Mouse (Mus musculus): ENCODE data around the gene Fhod1. TPM values are rescaled to one million over a fixed set of nuclear protein-coding genes. Genes with fewer than 3 reads are reported as not detected.

Gene Fhod1
- polyA plus RNA-seq, 1 experiment from 2014 or later: 2.3 TPM

DNA sequence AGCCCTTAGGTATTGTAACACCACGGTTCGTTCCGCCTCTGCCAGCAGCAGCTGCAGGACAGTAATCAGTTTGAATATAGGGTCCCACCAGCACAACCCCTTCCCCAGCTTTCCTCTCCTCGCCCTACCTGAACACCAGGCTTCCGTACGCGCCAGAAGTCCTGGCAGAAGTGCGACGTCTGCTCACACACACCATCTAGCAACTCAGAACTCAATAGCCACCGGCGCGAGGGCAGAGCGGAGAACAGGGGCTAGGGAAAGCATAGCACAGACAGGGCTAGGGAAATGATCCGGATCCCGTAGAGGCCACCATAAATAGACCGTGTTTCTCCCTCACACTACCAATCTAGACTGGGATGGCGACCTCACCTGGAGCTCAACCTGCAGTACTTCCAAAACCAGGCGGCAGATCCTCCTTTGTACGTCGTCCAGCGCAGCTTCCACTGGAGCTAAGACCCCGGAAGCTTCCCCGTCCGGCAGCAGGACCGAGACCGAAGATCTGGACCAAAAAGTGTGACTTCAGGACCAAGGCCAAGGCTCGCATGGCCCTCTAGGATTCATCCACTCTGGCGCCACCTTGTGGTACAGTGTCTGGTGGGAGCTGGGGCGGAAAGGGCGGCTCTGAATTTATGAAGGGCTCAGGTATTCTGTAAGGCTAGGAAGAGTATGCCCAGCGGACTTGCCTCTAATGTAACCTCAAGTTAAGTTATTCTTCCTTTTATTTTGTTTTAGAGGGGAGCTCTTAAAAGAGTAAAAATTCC, 57.0 kb downstream of the Fhod1 start:
- no peak for ATAC-seq (ENCODE audit: insufficient number of reproducible peaks, insufficient read depth, low FRiP score, low TSS enrichment)
- Histone ChIP-seq H3K27me3 (peaks cover 19% of the 10 kb centered on the region), H3K36me3 (no peaks in the 10 kb centered on the region), H3K9me3 (no peaks in the 10 kb centered on the region), H3K27ac (no peak overlapping the region), H3K4me2 (replicated peaks) (peak overlapping the region; percentile 84), H3K4me1 (peaks cover 24% of the 10 kb centered on the region), H3K4me3 (peak overlapping the region; percentile 44), H3K9ac (no peak overlapping the region)
- WGBS: 5% methylated on average over 31 of the region's 31 CpGs

DNA sequence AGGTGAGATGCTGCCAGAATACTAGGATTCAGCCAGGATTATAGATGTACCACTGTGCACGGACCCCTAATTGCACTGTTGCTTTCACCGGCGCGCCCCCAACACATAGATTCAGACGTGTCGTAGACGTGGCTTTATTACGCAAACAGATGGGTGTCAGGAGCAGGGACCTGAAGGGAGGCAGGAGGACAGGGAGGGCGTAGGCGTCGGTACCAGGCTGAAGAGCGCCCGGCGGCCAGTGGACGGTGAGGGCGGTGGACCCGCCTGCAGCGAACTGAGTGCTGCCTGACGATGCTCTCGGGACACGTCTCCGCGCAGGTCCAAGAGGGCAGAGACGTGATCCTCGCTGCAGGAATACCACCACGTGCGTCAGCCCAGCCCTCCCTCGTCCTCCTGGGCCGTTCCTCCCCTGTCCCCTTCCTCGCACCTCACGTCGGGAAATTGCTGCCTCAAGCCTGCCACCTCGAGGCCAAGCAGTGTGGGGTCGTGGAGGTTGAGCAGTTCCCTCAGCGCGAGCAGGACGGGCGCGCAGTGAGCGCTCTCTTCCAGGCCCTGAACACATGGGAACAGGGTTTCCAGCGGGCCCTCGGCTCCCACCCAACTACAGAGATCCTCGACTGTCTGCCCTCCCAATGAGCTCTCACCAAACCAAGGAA, 57.8 kb downstream of the Fhod1 start, which contains the start of gene 4931428F04Rik:
4931428F04Rik (minus strand) TSS at position 60 of the 656 bp plus-strand sequence.
- Histone ChIP-seq H3K9ac (peak within 1 kb of the TSS; percentile 48), H3K4me3 (peak within 1 kb of the TSS; percentile 44), H3K4me1 (peaks cover 24% of the 10 kb centered on the region), H3K27ac (peak within 1 kb of the TSS; percentile 52; the same call in 1 of the 2 replicates), H3K27me3 (peaks cover 19% of the 10 kb centered on the region), H3K36me3 (0 out of 2 replicates have a peak, but pooled peaks cover 5% of the 10 kb centered on the region), H3K9me3 (no peaks in the 10 kb centered on the region), H3K4me2 (replicated peaks) (peak within 1 kb of the TSS; percentile 84)
- WGBS: 2% methylated on average over 43 of the region's 43 CpGs
- ATAC-seq (ENCODE audit: insufficient number of reproducible peaks, insufficient read depth, low FRiP score, low TSS enrichment): peak; percentile 10; the same call in 1 of the 2 replicates

DNA sequence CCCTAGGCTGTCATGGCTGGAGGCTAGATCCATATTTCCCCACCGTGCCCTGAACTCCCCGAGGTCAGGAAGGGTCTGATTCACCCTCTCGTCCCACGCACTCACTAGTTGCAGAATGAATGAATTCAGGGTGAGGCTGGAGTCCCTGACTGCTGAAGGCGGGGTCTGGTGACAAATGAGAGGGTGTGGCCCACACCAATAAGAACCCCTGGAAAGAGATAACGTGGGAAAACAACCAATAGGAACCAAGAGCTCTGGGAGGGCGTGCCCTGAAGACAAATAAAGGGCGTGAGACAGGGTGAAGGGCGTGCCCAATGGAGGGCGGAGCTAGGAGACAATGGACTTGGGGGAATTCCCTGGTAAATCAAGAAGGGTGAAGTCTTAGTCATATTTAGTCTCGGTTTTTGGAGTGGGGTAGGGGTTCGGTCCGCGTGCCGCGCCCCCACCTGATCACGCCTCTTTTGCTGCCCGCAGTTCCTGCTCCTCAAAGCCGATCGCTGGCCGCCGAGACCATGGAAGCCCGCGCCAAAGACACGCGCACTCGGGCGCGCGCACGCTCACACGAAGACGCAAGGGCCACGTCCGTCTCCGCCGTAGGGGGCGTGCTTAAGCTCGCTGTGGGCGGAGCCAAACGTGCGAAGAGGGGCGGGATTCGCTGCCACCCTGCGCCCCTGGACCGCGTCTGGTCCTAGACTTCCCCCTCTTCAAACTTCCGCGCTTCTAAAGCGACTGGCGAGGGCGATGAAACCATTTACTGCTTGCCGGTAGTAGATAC, 58.6 kb downstream of the Fhod1 start:
- H3K4me1 ChIP-seq: peaks cover 24% of the 10 kb centered on the region
- WGBS: under 1% methylated on average over 53 of the region's 53 CpGs

DNA sequence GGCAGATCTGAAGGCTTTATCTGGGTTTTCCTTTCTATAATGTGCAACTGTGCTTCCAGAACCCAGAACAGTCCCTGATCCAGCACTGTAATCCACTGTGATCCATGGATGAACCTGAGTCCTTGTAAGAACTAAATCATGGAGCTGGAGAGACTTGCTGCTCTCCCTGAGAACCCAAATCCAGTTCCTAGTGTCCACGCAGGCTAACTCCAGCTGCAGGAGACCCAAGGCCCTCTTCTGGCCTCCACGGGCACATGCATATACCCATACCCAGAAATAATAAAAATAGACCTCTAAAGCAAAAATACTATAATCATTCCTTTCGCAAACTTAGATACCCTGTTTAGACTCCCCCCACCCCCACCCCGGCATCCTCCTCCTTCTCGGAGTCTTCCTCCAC, 59.5 kb downstream of the Fhod1 start:
- Histone ChIP-seq H3K4me1 (peaks cover 24% of the 10 kb centered on the region), H3K27me3 (peaks cover 12% of the 10 kb centered on the region), H3K9ac (no peak overlapping the region), H3K4me3 (peak overlapping the region; percentile 44), H3K36me3 (peaks cover 12% of the 10 kb centered on the region; the same call in 1 of the 2 replicates), H3K27ac (no peak overlapping the region), H3K4me2 (replicated peaks) (peak overlapping the region; percentile 84), H3K9me3 (no peaks in the 10 kb centered on the region)
- 81% methylated on average over 5 of the region's 5 CpGs for WGBS
- ATAC-seq (ENCODE audit: insufficient number of reproducible peaks, insufficient read depth, low FRiP score, low TSS enrichment): no peak

More for the DNA sequence above, 58.6 kb downstream of the Fhod1 start:
- Histone ChIP-seq H3K4me2 (replicated peaks) (peak overlapping the region; percentile 84), H3K27ac (peak overlapping the region; percentile 52; the same call in 1 of the 2 replicates), H3K27me3 (peaks cover 19% of the 10 kb centered on the region), H3K36me3 (peaks cover 9% of the 10 kb centered on the region; the same call in 1 of the 2 replicates), H3K9me3 (no peaks in the 10 kb centered on the region), H3K9ac (peak overlapping the region; percentile 48), H3K4me3 (peak overlapping the region; percentile 44)
- ATAC-seq (ENCODE audit: insufficient number of reproducible peaks, insufficient read depth, low FRiP score, low TSS enrichment): peak; percentile 87

DNA sequence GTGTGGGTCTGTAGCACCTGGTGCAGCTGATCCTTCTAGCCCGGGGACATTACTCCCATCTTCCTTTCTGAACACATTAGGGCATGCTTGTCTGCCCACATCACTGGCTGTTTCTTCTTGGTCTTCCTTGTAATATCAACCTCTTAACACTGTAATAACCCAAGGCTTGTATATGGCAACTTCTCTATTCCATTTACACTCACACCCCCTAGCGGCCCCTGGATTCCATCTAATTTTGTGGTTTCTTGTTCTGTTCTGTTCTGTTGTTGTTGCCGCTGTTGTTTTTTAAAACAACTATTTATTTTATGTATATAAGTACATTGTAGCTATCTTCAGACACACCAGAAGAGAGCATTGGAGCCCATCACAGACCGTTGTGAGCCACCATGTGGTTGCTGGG, 60.8 kb downstream of the Fhod1 start:
- Histone ChIP-seq H3K36me3 (peaks cover 20% of the 10 kb centered on the region), H3K4me3 (no peak overlapping the region), H3K9me3 (no peaks in the 10 kb centered on the region), H3K27me3 (peaks cover 11% of the 10 kb centered on the region), H3K9ac (no peak overlapping the region), H3K4me1 (peaks cover 24% of the 10 kb centered on the region), H3K4me2 (replicated peaks) (no peak overlapping the region), H3K27ac (no peak overlapping the region)
- ATAC-seq (ENCODE audit: insufficient number of reproducible peaks, insufficient read depth, low FRiP score, low TSS enrichment): no peak
- WGBS: 89% methylated on average over 4 of the region's 4 CpGs

DNA sequence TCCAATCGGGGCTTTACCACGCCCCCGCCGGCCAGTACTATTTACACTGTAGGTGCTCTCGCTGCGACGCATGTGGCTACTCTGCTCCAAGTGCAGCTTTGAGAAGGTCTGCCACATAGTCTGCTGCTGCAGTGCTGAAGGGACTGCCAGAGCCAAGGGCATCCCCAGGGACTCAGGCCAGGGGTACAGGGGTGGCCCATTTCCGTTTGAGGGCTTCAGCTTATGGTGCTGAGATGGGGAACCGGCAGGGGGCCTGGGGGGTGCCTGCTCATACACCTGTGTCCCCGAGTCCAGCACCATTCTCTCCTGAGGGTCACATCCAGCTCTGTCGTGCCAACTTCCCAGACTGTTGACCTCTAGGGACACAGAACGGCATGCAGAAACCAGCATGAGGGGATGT, 62.2 kb downstream of the Fhod1 start:
- Histone ChIP-seq H3K36me3 (peaks cover 27% of the 10 kb centered on the region), H3K9me3 (no peaks in the 10 kb centered on the region), H3K4me1 (peaks cover 20% of the 10 kb centered on the region), H3K4me2 (replicated peaks) (no peak overlapping the region), H3K27ac (no peak overlapping the region), H3K4me3 (no peak overlapping the region), H3K27me3 (peaks cover 10% of the 10 kb centered on the region), H3K9ac (no peak overlapping the region)
- 47% methylated on average over 12 of the region's 12 CpGs for WGBS
- ATAC-seq (ENCODE audit: insufficient number of reproducible peaks, insufficient read depth, low FRiP score, low TSS enrichment): no peak

DNA sequence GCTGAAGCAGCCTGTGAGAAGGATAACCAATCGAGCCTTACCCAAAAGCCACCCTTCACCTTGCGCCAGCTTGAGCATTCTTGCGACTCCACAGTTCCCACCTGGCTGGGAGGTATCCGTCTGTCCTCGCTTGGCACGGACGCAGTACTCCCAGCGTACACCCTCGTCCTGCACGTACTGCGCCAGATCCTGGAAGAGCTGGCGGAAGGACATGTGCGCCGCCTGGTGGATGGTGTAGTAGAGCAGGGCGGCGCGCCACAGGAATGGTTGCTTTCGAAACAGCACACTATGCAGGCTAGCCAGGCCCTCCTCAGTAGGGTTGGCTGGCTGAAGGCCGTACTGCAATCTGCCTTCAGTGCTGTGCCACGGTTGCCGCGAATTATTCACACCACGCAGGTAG, 64.7 kb downstream of the Fhod1 start:
- H3K27me3 ChIP-seq: peaks cover 27% of the 10 kb centered on the region
- 27% methylated on average over 23 of the region's 23 CpGs for WGBS
- no peak overlapping the region for H3K4me2 ChIP-seq (replicated peaks)
- peaks cover 8% of the 10 kb centered on the region for H3K4me1 ChIP-seq
- H3K36me3 ChIP-seq: peaks cover 28% of the 10 kb centered on the region
- H3K4me3 ChIP-seq: no peak overlapping the region
- no peaks in the 10 kb centered on the region for H3K9me3 ChIP-seq
- H3K27ac ChIP-seq: no peak overlapping the region
- ATAC-seq (ENCODE audit: insufficient number of reproducible peaks, insufficient read depth, low FRiP score, low TSS enrichment): no peak
- H3K9ac ChIP-seq: no peak overlapping the region

DNA sequence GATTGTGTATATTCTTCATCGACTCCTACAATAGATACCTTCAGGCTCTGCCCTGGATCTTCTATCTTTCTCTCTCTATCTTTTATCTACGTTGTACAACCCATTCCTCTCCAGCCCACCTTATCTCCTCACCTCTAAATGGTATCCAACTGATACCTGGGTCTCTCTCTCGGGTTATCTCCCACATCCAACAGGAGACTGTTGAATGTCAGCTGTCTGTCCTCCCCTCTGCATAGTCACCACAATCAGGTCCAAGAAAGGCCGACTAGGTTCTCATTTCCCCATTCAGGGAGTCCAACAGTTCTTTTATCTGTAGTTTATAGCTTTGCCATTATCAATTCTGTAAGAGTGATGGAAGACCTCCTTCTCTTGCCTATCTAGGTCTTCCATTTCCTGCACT, 65.5 kb downstream of the Fhod1 start:
- H3K36me3 ChIP-seq: peaks cover 28% of the 10 kb centered on the region
- H3K4me3 ChIP-seq: no peak overlapping the region
- no peak overlapping the region for H3K27ac ChIP-seq
- H3K4me2 ChIP-seq (replicated peaks): no peak overlapping the region
- peaks cover 35% of the 10 kb centered on the region for H3K27me3 ChIP-seq
- H3K4me1 ChIP-seq: peaks cover 6% of the 10 kb centered on the region
- H3K9ac ChIP-seq: no peak overlapping the region
- no peaks in the 10 kb centered on the region for H3K9me3 ChIP-seq
- ATAC-seq (ENCODE audit: insufficient number of reproducible peaks, insufficient read depth, low FRiP score, low TSS enrichment): no peak
- 88% methylated on average over 4 of the region's 4 CpGs for WGBS

DNA sequence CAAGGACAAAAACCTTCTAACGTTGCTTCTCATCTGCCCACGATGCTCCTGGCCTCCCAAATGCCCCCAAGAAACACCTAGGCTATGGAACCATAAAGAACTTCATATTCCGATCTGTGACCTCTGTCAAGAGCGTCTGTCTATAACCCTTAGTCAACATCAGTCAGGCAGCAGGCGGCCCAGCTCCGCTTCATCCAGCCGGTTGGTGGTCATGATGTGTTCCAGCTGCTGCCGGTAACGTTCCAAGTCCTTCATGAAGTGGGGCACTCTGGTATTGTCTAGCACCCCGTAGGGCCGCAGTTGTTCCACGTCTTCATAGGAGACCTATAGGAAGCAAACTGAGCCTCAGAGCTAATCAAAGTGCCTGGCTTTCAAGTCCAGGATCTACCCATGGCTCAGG, 65.9 kb downstream of the Fhod1 start:
- Histone ChIP-seq H3K4me2 (replicated peaks) (no peak overlapping the region), H3K27ac (no peak overlapping the region), H3K9ac (no peak overlapping the region), H3K27me3 (peaks cover 39% of the 10 kb centered on the region), H3K36me3 (peaks cover 28% of the 10 kb centered on the region), H3K4me3 (no peak overlapping the region), H3K9me3 (no peaks in the 10 kb centered on the region), H3K4me1 (peaks cover 6% of the 10 kb centered on the region)
- WGBS: 87% methylated on average over 12 of the region's 12 CpGs
- no peak for ATAC-seq (ENCODE audit: insufficient number of reproducible peaks, insufficient read depth, low FRiP score, low TSS enrichment)

DNA sequence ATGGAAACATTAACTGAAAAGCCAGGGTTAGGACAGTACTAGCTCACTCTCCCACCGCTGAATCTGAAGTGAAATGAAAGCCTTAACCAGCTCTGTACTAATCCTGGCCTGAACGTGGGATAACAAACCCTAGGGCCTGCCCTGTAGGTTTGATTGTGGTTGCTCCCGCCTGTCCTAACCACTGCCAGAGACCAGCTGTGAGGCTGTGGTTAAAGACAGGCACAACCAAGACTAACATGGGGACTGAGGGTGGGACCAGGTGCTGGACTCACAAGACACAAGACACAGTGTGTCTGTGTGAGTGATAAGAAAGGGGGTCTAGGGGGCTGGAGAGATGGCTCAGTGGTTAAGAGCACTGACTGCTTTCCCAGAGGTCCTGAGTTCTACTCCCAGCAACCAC, 67.2 kb downstream of the Fhod1 start:
- H3K9ac ChIP-seq: no peak overlapping the region
- H3K9me3 ChIP-seq: no peaks in the 10 kb centered on the region
- H3K27me3 ChIP-seq: peaks cover 52% of the 10 kb centered on the region
- no peak for ATAC-seq (ENCODE audit: insufficient number of reproducible peaks, insufficient read depth, low FRiP score, low TSS enrichment)
- no peak overlapping the region for H3K4me2 ChIP-seq (replicated peaks)
- H3K4me1 ChIP-seq: peaks cover 16% of the 10 kb centered on the region
- no peak overlapping the region for H3K4me3 ChIP-seq
- peaks cover 27% of the 10 kb centered on the region for H3K36me3 ChIP-seq
- WGBS: 63% methylated on average over 3 of the region's 3 CpGs
- no peak overlapping the region for H3K27ac ChIP-seq

All from embryonic facial prominence, embryonic 12.5 days (tissue).